Mouse (Mus musculus) G1E (cell line): ENCODE results near the gene Btnl9.

Experiments
- CTCF ChIP-seq: IDR thresholded peaks from 2 replicates; pipeline ENCODE4 v1.5.1; 2012; ENCODE audit warnings: low read depth, low read length, inconsistent platforms, mixed read lengths
- GATA1 ChIP-seq: IDR thresholded peaks from 2 replicates; pipeline ENCODE4 v1.6.1; 2012; ENCODE audit warnings: borderline replicate concordance, low read length, inconsistent platforms, mixed read lengths
- GATA2 ChIP-seq: IDR thresholded peaks from 2 replicates; pipeline ENCODE4 v1.6.1; 2012; ENCODE audit warnings: low read depth, low read length, inconsistent platforms, borderline replicate concordance
- POLR2AphosphoS5 ChIP-seq: IDR thresholded peaks from 2 replicates; pipeline ENCODE4 v1.6.1; 2012; ENCODE audit warnings: low read depth, low read length, inconsistent platforms; ENCODE audit not compliant: insufficient replicate concordance
- TAL1 ChIP-seq: conservative IDR thresholded peaks from 2 replicates; pipeline ENCODE4 v1.6.1; 2012; ENCODE audit warnings: low read depth, low read length, inconsistent platforms, mixed read lengths

GRCm38 (mm10) chr11:49201142-49201541 is 14.2 kb upstream of the Btnl9 start:
- no peak for TF ChIP-seq CTCF
- no peak for TF ChIP-seq TAL1
- TF ChIP-seq GATA1 = no peak
- no peak for TF ChIP-seq POLR2AphosphoS5
- TF ChIP-seq GATA2 = no peak
